Mouse (Mus musculus): ENCODE measurements around the gene Scrt2. TPM values are rescaled to one million over a fixed set of nuclear protein-coding genes. Genes with fewer than 3 reads are reported as not detected.

Gene Scrt2
- total RNA-seq (2023) = not detected

DNA sequence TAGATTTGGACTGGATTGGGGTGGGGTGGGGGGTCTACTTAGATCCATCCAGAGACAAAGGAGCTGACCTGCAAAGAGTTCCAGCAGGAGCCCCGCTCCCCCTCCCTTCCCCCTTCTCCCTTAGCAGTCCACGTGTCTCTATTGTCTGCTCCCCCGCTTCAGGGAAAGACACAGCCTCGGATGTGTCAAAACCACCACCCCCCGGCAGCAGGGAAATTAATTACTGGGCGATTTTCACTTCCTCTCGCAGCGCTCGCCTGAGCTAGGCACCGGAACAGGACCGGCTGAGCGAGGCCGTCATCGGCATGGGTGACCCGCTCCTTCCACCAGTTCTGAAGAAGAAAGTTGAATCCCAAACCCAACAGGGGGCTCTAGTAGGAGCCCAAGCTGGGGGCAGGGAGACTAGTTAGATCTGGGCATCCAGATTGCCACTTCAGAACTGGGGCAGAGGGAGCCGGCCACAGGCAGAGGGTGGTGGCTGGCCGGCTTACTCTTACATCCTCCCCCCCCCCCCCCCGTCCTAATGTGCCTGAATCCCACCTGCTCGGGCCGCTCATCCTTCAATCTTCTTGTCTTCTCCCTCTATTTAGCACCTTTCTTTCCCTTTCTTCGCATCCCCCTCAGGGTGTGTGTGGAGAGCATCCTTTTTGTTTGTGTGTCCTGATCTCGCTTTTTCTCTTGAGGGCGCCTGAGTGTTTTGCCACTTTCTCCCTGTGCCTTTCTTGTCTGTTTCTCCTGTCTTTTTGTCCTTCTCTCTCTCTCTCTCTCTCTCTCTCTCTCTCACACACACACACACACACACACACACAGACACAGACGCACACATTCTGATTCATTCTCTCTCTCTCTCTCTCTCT lies at the start of gene Scrt2:
Scrt2 (plus strand) TSS at position 845 of the 857 bp plus-strand sequence.

DNA sequence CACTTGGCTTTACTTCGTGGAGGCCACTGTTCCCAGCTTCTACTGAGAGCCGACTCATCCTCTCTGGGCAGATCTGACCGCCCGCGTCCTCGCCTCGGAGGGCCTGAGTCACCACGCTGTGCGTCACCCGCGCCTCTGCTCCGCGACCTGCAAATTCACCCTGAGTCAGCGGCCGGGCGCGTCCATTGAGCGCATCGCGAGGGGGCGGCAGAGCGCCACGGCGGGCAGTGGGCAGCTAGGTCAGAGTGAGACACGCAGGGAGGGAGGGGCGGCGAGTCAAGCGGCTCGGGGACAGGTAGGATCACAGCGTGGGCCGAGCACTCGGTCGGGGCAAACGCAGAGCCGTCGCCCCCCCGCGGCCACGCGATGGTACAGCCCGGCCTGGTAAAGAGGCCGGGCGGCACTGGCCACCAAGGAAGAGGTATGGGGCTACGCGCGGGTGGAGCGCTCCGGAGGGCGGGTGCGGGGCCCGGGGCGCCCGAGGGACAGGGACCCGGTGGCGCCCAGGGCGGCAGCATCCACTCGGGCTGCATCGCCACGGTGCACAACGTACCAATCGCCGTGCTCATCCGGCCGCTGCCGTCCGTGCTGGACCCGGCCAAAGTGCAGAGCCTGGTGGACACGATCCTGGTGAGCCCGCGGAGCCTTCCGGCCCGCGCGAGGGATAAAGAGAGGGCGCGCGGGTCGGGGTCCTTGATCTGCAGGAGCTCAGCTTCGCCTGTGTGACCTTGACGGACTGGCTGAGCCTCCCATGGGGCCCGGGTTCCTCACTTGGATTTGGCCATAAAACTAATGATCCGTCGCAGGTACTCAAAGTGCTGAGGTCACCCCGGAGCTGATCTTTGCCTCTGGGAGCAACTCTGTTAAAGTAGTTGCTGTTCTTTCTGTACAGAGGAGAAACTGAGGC lies 24.2 kb downstream of the Scrt2 start, which contains the start of gene Srxn1:
Srxn1 (plus strand) TSS at position 199 of the 907 bp plus-strand sequence.

DNA sequence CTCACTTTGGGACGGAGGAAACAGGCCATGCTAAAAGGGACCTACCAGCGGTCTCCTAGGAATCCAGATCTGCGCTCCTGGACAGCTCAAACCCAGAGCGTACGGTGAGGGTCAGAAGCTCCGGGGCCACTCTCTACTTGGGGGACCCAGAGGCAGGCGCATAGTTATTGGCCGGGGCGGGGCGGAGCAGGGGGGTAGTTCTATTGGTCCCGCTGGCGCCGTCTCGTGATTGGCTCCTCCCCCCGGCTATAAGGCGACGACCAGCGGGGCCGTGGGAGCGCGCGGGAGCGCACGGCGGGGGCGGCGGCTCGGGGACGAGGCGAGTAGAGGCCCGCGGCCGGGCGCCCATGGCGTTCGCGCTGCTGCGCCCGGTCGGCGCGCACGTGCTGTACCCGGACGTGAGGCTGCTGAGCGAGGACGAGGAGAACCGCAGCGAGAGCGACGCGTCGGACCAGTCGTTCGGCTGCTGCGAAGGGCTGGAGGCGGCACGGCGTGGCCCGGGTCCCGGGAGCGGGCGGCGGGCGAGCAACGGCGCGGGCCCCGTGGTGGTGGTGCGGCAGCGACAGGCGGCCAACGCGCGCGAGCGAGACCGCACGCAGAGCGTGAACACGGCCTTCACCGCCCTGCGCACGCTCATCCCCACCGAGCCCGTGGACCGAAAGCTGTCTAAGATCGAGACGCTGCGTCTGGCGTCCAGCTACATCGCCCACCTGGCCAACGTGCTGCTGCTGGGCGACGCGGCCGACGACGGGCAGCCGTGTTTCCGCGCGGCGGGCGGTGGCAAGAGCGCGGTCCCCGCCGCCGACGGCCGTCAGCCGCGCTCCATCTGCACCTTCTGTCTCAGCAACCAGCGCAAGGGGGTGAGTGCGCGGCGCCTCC lies 62.2 kb downstream of the Scrt2 start, which contains the start of gene Tcf15:
Tcf15 (plus strand) TSS at position 283 of the 879 bp plus-strand sequence.

Other genes starting within 250 kb of the Scrt2 start
- gene Rspo4, start 238.6 kb upstream of the Scrt2 start, total RNA-seq (2023) = not detected
- gene Angpt4, start 170.3 kb upstream of the Scrt2 start, total RNA-seq (2023) = not detected
- gene Fam110a, start 101.3 kb upstream of the Scrt2 start, total RNA-seq (2023) = 5.3 TPM
- 1.6 TPM for gene Slc52a3, start 85.0 kb upstream of the Scrt2 start, total RNA-seq (2023)
- gene Srxn1, start 24.0 kb downstream of the Scrt2 start, total RNA-seq (2023) = 0.68 TPM
- gene Tcf15, start 62.0 kb downstream of the Scrt2 start, total RNA-seq (2023) = not detected
- gene Csnk2a1, start 145.3 kb downstream of the Scrt2 start, total RNA-seq (2023) = 114 TPM
- gene Tbc1d20, start 212.3 kb downstream of the Scrt2 start, total RNA-seq (2023) = 55.5 TPM

All from CD4-positive naive resting alpha-beta T cell, adult 57 days (primary cell).